Mouse (Mus musculus): ENCODE measurements around the gene Krt26. TPM values are rescaled to one million over a fixed set of nuclear protein-coding genes. Genes with fewer than 3 reads are reported as not detected.

Gene Krt26
- polyA plus RNA-seq, 1 experiment: not detected

GRCm38 (mm10) chr11:99339299-99339847 lies 1.6 kb upstream of the Krt26 start:
- Histone ChIP-seq H3K4me3 (ENCODE audit: insufficient read depth, low read length) (no peak overlapping the region), H3K27ac (ENCODE audit: insufficient read depth, low read length) (no peak overlapping the region), H3K4me1 (ENCODE audit: control insufficient read depth, insufficient read depth, low read length) (no peaks in the 10 kb centered on the region)
- no peak for TF ChIP-seq POLR2A (IDR thresholded peaks at IDR 0.05; ENCODE audit: low read depth, low read length)
- TF ChIP-seq CTCF (IDR thresholded peaks at IDR 0.05; ENCODE audit: borderline replicate concordance, insufficient read depth, low read length): no peak

GRCm38 (mm10) chr11:99333426-99333825 lies 4.3 kb downstream of the Krt26 start:
- TF ChIP-seq CTCF (IDR thresholded peaks at IDR 0.05; ENCODE audit: borderline replicate concordance, insufficient read depth, low read length): no peak
- TF ChIP-seq POLR2A (IDR thresholded peaks at IDR 0.05; ENCODE audit: low read depth, low read length): no peak
- Histone ChIP-seq H3K4me1 (ENCODE audit: control insufficient read depth, insufficient read depth, low read length) (no peaks in the 10 kb centered on the region), H3K27ac (ENCODE audit: insufficient read depth, low read length) (no peak overlapping the region), H3K4me3 (ENCODE audit: insufficient read depth, low read length) (no peak overlapping the region)

GRCm38 (mm10) chr11:99329655-99330054 lies 8.1 kb downstream of the Krt26 start:
- H3K27ac ChIP-seq (ENCODE audit: insufficient read depth, low read length): no peak overlapping the region
- TF ChIP-seq CTCF (IDR thresholded peaks at IDR 0.05; ENCODE audit: borderline replicate concordance, insufficient read depth, low read length): no peak
- TF ChIP-seq POLR2A (IDR thresholded peaks at IDR 0.05; ENCODE audit: low read depth, low read length): no peak

GRCm38 (mm10) chr11:99322851-99323250 lies 14.9 kb downstream of the Krt26 start, which contains the start of gene Krt25:
Krt25 (minus strand) TSS chr11:99322951.
- no peaks in the 10 kb centered on the region for H3K4me1 ChIP-seq (ENCODE audit: control insufficient read depth, insufficient read depth, low read length)
- H3K27ac ChIP-seq (ENCODE audit: insufficient read depth, low read length): no peak within 1 kb of the TSS
- TF ChIP-seq POLR2A (IDR thresholded peaks at IDR 0.05; ENCODE audit: low read depth, low read length) (no peak), CTCF (IDR thresholded peaks at IDR 0.05; ENCODE audit: borderline replicate concordance, insufficient read depth, low read length) (no peak)
- H3K4me3 ChIP-seq (ENCODE audit: insufficient read depth, low read length): no peak within 1 kb of the TSS

More at GRCm38 (mm10) chr11:99329655-99330054, 8.1 kb downstream of the Krt26 start:
- Histone ChIP-seq H3K4me3 (ENCODE audit: insufficient read depth, low read length) (no peak overlapping the region), H3K4me1 (ENCODE audit: control insufficient read depth, insufficient read depth, low read length) (no peaks in the 10 kb centered on the region)

GRCm38 (mm10) chr11:99321094-99321493 lies 16.7 kb downstream of the Krt26 start:
- no peaks in the 10 kb centered on the region for H3K4me1 ChIP-seq (ENCODE audit: control insufficient read depth, insufficient read depth, low read length)
- TF ChIP-seq POLR2A (IDR thresholded peaks at IDR 0.05; ENCODE audit: low read depth, low read length) (no peak), CTCF (IDR thresholded peaks at IDR 0.05; ENCODE audit: borderline replicate concordance, insufficient read depth, low read length) (no peak)
- no peak overlapping the region for H3K4me3 ChIP-seq (ENCODE audit: insufficient read depth, low read length)
- H3K27ac ChIP-seq (ENCODE audit: insufficient read depth, low read length): no peak overlapping the region

- Histone ChIP-seq H3K27ac (ENCODE audit: insufficient read depth, low read length) (no peak overlapping the region), H3K4me3 (ENCODE audit: insufficient read depth, low read length) (no peak overlapping the region), H3K4me1 (ENCODE audit: control insufficient read depth, insufficient read depth, low read length) (no peaks in the 10 kb centered on the region)
- no peak for TF ChIP-seq CTCF (IDR thresholded peaks at IDR 0.05; ENCODE audit: borderline replicate concordance, insufficient read depth, low read length)
- no peak for TF ChIP-seq POLR2A (IDR thresholded peaks at IDR 0.05; ENCODE audit: low read depth, low read length)
Observed at GRCm38 (mm10) chr11:99319127-99319526, 18.6 kb downstream of the Krt26 start.

GRCm38 (mm10) chr11:99316543-99316942 lies 21.2 kb downstream of the Krt26 start:
- no peak overlapping the region for H3K27ac ChIP-seq (ENCODE audit: insufficient read depth, low read length)
- no peak overlapping the region for H3K4me3 ChIP-seq (ENCODE audit: insufficient read depth, low read length)
- H3K4me1 ChIP-seq (ENCODE audit: control insufficient read depth, insufficient read depth, low read length): no peaks in the 10 kb centered on the region
- TF ChIP-seq CTCF (IDR thresholded peaks at IDR 0.05; ENCODE audit: borderline replicate concordance, insufficient read depth, low read length) (no peak), POLR2A (IDR thresholded peaks at IDR 0.05; ENCODE audit: low read depth, low read length) (no peak)

- no peak for TF ChIP-seq POLR2A (IDR thresholded peaks at IDR 0.05; ENCODE audit: low read depth, low read length)
- TF ChIP-seq CTCF (IDR thresholded peaks at IDR 0.05; ENCODE audit: borderline replicate concordance, insufficient read depth, low read length): no peak
- Histone ChIP-seq H3K4me3 (ENCODE audit: insufficient read depth, low read length) (no peak overlapping the region), H3K4me1 (ENCODE audit: control insufficient read depth, insufficient read depth, low read length) (no peaks in the 10 kb centered on the region), H3K27ac (ENCODE audit: insufficient read depth, low read length) (no peak overlapping the region)
Observed at GRCm38 (mm10) chr11:99314594-99314993, 23.2 kb downstream of the Krt26 start.

GRCm38 (mm10) chr11:99310882-99311281 lies 26.9 kb downstream of the Krt26 start:
- Histone ChIP-seq H3K4me3 (ENCODE audit: insufficient read depth, low read length) (no peak overlapping the region), H3K4me1 (ENCODE audit: control insufficient read depth, insufficient read depth, low read length) (no peaks in the 10 kb centered on the region), H3K27ac (ENCODE audit: insufficient read depth, low read length) (no peak overlapping the region)
- TF ChIP-seq CTCF (IDR thresholded peaks at IDR 0.05; ENCODE audit: borderline replicate concordance, insufficient read depth, low read length) (no peak), POLR2A (IDR thresholded peaks at IDR 0.05; ENCODE audit: low read depth, low read length) (no peak)

GRCm38 (mm10) chr11:99307579-99307978 lies 30.2 kb downstream of the Krt26 start:
- TF ChIP-seq POLR2A (IDR thresholded peaks at IDR 0.05; ENCODE audit: low read depth, low read length): no peak
- TF ChIP-seq CTCF (IDR thresholded peaks at IDR 0.05; ENCODE audit: borderline replicate concordance, insufficient read depth, low read length): 0 out of 2 replicates have a peak, but pooled peaks have one; percentile 24
- Histone ChIP-seq H3K27ac (ENCODE audit: insufficient read depth, low read length) (no peak overlapping the region), H3K4me3 (ENCODE audit: insufficient read depth, low read length) (no peak overlapping the region), H3K4me1 (ENCODE audit: control insufficient read depth, insufficient read depth, low read length) (no peaks in the 10 kb centered on the region)

Measured in embryonic fibroblast, embryonic 13.5 days (primary cell).